Mouse (Mus musculus): ENCODE measurements around the gene Atp6ap1l.

Gene Atp6ap1l

GRCm38 (mm10) chr13:90886568-90886983 lies 18.6 kb downstream of the Atp6ap1l start:
- peak; percentile 21 to 43 for DNase-seq (ENCODE audit: low spot score in 2 of 2)

DNA sequence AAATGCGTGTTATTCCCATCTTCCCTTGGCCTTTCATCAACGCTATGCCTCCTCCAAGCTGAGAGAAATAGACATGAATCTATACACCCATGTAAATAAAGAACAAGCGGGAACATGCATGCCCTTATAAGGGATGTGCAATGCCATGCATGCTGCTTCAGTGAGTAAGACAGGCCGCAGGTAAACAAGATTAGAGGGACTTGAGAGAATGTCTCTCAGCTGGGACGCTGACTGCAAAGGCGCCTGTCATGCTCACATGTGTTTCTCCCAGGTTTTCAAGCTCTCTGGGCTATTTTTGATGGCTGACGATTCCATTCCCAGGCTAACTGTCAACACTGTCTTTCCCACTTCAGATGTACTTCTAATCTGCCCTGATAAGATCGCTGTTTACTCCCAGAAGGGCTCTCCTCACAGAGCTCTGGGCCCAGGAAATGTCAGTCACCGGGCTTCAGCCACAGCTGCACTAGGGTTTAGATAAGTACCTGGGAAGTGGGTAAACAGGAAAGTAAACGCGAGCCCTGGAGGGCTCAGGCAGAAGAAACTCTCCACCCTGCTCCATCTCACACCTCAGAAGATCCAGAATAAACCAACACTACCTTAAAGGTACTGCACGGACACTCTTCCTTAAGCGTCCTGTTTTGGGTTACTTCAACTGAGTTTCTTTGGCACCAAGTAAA lies 19.2 kb downstream of the Atp6ap1l start:
- DNase-seq (ENCODE audit: low spot score in 2 of 2): no peak

DNA sequence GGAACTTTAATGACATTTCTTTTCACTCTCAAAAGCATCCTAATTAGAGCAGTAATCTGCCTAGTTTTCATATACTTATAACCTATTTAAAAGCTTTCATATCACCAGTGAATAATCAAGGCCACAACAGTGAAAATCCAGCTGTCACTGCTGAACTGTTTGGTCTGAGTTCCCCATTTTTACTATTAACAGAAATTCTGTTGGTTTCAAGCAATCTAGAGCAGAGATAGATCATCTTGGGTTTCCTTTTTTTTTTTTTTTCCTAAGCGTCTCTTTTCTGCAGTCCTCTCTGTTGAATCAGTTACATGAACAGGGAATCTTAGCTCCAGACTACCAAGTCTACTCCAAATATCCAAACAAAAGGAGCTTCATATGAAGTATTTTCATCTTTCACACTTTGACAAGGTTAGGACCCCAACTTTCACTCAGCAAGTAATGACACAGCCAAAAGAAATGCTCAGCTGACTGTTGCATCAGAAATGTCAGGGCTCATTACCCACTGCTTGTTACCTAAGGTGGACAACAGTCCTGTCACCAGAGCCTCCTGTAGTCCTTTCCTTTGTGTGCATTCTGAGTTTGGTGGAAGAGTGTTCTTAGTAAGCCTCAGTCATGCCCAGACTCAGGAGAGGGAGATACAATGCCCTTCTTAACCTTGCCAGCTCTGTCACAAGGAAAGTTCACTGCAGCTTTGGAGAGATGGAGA lies 23.3 kb downstream of the Atp6ap1l start:
- no peak for DNase-seq (ENCODE audit: low spot score in 2 of 2)

- no peak for DNase-seq (ENCODE audit: low spot score in 2 of 2)
Measured at GRCm38 (mm10) chr13:90871579-90871978, 33.6 kb downstream of the Atp6ap1l start.

DNA sequence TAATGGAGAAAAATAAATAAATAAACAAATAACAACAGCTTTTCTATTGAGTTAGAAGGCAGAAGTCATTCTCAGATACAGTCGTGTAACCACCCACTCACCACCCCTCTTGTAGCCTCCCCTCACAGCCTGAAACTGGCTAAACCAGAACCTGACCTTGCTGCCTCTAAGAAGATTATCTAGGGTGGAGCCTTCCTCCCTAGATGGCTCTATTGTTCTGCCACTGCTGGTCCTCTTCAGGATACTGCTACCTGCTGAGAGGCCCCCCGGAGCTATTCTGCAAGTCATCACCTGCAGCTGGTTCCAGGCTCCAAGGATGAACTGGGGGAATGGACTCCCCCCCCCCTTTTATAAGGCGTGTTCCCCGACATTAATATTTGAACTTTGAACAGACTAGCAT lies 36.0 kb downstream of the Atp6ap1l start:
- no peak for DNase-seq (ENCODE audit: low spot score in 2 of 2)

DNA sequence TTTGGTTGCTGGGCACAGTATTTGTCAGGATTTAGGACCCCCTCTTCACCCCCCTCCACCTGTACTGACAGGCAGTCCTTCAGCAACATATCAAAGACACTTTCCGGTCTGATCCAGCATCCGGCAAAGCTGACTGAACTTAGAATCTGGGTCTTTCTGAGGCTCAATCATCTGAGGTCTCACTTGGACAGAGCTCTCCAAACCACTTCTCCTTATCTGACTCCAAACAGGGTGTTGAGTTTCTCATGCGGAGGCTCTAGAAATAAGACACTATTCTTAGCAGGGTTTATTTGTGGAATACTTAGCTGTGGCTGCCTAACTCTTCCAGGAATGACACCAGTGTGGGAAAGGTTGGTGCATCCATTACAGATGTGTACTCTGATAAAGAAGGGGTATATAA lies 43.0 kb downstream of the Atp6ap1l start:
- no peak for DNase-seq (ENCODE audit: low spot score in 2 of 2)

DNA sequence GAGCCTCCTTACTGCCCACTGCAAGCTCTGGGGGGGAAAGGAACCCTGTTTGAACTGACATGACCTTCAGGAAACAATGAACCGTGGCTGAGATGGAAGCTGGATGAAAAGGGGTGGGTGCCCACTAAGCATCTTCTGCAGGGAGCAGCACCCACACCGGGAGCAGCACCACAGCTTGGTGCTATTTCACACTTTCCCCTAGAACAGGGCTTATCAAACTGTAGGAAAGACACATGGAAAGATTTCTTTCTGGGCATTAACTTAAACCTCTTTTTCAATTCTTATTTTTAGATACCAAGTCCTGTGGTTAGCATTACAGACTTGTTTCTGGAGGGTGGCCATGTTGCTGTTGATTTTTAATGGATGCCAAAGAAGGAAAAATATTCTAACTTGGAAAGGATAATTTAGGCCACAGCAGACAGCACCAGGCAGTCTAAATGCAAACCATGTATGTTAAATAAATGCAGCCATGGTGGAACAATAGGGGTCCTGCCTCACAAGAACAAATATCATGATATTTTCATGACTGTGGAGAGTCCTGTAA lies 44.2 kb downstream of the Atp6ap1l start:
- no peak for DNase-seq (ENCODE audit: low spot score in 2 of 2)

GRCm38 (mm10) chr13:90852727-90853630 lies 52.2 kb downstream of the Atp6ap1l start:
- DNase-seq (ENCODE audit: low spot score in 2 of 2): no peak

DNA sequence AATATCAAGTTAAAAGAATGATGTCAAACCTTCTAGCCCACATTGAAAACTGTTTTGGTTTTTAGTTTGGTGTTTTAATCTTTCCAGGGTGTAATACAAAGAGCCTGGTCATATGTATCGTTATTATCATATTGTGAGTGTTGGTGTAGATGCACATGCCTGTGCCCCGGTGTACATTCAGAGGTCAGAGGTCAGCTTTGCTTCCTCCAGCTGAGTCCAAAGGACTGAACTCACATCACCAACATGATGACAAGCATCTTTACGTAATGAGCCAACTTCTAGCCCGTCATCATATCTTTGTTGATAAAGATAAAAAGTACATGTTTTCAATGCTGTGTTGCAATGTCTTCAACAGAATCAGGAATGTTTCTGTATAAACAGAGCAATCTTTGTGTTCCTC lies 53.4 kb downstream of the Atp6ap1l start:
- no peak for DNase-seq (ENCODE audit: low spot score in 2 of 2)

DNA sequence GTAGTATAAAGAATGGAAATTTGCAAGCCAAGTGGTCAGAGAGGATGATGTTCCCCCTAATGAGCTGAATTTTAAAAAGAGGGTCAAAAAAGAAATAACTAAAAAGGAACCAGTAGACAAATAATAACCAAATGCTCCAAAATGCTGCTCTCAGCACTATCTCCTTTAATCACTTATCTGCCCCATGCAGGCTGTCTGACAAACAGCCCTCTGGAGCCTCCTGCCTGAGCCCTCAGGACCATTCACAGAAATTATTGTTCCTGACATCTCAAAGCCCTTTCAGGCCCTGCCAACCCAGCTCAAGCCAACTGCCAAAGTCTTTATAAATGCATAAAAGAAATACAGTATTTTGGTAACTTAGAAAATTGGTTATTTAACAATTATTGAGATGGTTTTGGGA lies 61.0 kb downstream of the Atp6ap1l start:
- DNase-seq (ENCODE audit: low spot score in 2 of 2): no peak

DNA sequence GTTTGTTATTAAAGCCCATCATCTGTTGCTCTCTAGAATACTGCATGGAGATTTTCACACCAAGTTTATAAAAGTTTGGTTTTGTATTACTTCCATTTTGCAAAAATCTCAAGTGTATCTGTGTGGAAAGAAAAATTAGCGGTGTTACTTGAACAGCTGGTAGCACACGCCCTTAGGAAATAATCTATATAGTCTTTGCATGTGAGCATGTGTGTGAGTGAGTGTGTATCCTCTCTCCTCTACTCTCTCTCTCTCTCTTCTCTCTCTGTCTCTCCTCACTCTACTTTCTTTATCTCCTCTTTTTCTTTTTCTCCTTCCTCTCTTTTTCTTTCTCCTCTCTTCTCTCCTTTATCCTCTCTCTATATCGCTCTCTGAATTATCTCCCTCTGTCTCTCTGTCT lies 61.7 kb downstream of the Atp6ap1l start:
- DNase-seq (ENCODE audit: low spot score in 2 of 2): no peak

DNA sequence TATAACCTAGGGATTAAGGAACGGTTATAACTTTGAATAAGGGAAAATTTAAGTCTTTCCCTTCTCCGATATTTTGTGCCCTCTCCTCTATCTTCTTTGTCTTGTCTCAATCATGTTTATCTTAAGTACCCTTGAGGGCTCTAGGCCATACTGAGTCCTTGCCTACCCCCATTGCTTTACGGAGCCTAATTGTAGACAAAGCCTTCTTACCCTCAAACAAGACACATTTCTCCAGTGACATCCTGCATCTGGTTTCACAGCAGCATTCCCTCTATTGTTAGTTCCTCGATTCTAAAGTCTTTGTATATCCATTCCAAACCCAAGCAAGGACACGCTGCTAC lies 64.0 kb downstream of the Atp6ap1l start:
- DNase-seq (ENCODE audit: low spot score in 2 of 2): no peak

GRCm38 (mm10) chr13:90840530-90841212 lies 64.5 kb downstream of the Atp6ap1l start:
- DNase-seq (ENCODE audit: low spot score in 2 of 2): no peak

DNA sequence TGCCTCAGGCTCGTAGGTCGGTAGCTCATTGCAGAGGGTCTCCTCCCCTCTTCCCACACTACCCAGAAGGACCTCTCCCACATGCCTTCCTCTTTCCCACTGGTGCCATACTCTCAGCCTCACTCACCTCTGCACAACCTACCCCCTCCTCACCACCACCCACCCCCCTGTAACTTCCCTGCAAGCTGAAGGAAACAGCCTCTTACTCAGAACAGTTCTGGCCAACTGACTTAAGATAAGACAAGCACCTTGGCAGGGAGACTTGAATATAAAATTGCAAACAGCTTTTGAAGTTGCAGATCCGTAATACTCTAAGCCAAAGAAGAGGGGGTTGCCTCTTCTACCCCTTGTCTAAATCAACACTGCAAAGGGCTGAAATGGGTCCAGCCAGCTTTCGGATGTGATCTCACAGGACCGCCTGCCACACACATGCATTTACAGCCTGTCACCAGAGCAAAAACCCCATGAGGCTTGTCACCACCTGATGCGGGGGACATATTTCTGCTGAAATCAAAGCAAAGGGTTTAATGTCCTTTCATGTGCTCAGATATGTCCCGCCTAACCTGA lies 71.4 kb downstream of the Atp6ap1l start:
- no peak for DNase-seq (ENCODE audit: low spot score in 2 of 2)
